Mouse (Mus musculus): ENCODE measurements at regions not wholly inside any gene's neighbourhood (a gene's known extent, or its start where the extent isn't known, plus 50 kb on each side); places are given as distances from the start of the nearest gene placed in this dataset.

- Histone ChIP-seq H3K27me3 (ENCODE audit: control insufficient read depth, insufficient read depth, low read length) (no peaks in the 10 kb centered on the region), H3K4me1 (ENCODE audit: control insufficient read depth, insufficient read depth, low read length) (no peaks in the 10 kb centered on the region), H3K9me3 (ENCODE audit: control insufficient read depth, low read length) (no peaks in the 10 kb centered on the region), H3K4me3 (ENCODE audit: low read depth, low read length) (no peak overlapping the region), H3K9ac (replicated peaks; ENCODE audit: low read depth, low read length) (no peak overlapping the region), H3K27ac (ENCODE audit: low read depth, low read length) (no peak overlapping the region), H3K4me2 (ENCODE audit: low read depth, low read length) (no peak overlapping the region), H3K36me3 (ENCODE audit: control insufficient read depth, insufficient read depth, low read length) (no peaks in the 10 kb centered on the region)
- ATAC-seq (ENCODE audit: low read depth) = no peak
Measured at GRCm38 (mm10) chr2:169244572-169244971, 289.2 kb upstream of the Zfp64 start.

- no peaks in the 10 kb centered on the region for H3K36me3 ChIP-seq (ENCODE audit: control insufficient read depth, insufficient read depth, low read length)
- H3K4me1 ChIP-seq (ENCODE audit: control insufficient read depth, insufficient read depth, low read length) = no peaks in the 10 kb centered on the region
- H3K4me3 ChIP-seq (ENCODE audit: low read depth, low read length) = no peak overlapping the region
- no peak overlapping the region for H3K27ac ChIP-seq (ENCODE audit: low read depth, low read length)
- WGBS = 93% methylated on average over 9 of the region's 9 CpGs
- no peaks in the 10 kb centered on the region for H3K27me3 ChIP-seq (ENCODE audit: control insufficient read depth, insufficient read depth, low read length)
- no peak overlapping the region for H3K4me2 ChIP-seq (ENCODE audit: low read depth, low read length)
- no peak for ATAC-seq (ENCODE audit: low read depth)
- H3K9me3 ChIP-seq (ENCODE audit: control insufficient read depth, low read length) = no peaks in the 10 kb centered on the region
- no peak overlapping the region for H3K9ac ChIP-seq (replicated peaks; ENCODE audit: low read depth, low read length)
Measured at GRCm38 (mm10) chr2:169243981-169244380, 288.6 kb upstream of the Zfp64 start.

- Histone ChIP-seq H3K9me3 (ENCODE audit: control insufficient read depth, low read length) (no peaks in the 10 kb centered on the region), H3K4me3 (ENCODE audit: low read depth, low read length) (no peak overlapping the region), H3K27me3 (ENCODE audit: control insufficient read depth, insufficient read depth, low read length) (no peaks in the 10 kb centered on the region), H3K27ac (ENCODE audit: low read depth, low read length) (no peak overlapping the region), H3K4me1 (ENCODE audit: control insufficient read depth, insufficient read depth, low read length) (no peaks in the 10 kb centered on the region), H3K4me2 (ENCODE audit: low read depth, low read length) (no peak overlapping the region), H3K9ac (replicated peaks; ENCODE audit: low read depth, low read length) (no peak overlapping the region), H3K36me3 (ENCODE audit: control insufficient read depth, insufficient read depth, low read length) (no peaks in the 10 kb centered on the region)
- WGBS = 86% methylated on average over 4 of the region's 4 CpGs
- no peak for ATAC-seq (ENCODE audit: low read depth)
Measured at GRCm38 (mm10) chr2:169237856-169238255, 282.5 kb upstream of the Zfp64 start.

- Histone ChIP-seq H3K4me1 (ENCODE audit: control insufficient read depth, insufficient read depth, low read length) (no peaks in the 10 kb centered on the region), H3K4me3 (ENCODE audit: low read depth, low read length) (no peak overlapping the region), H3K9me3 (ENCODE audit: control insufficient read depth, low read length) (no peaks in the 10 kb centered on the region), H3K9ac (replicated peaks; ENCODE audit: low read depth, low read length) (no peak overlapping the region), H3K27ac (ENCODE audit: low read depth, low read length) (no peak overlapping the region), H3K4me2 (ENCODE audit: low read depth, low read length) (no peak overlapping the region), H3K36me3 (ENCODE audit: control insufficient read depth, insufficient read depth, low read length) (no peaks in the 10 kb centered on the region), H3K27me3 (ENCODE audit: control insufficient read depth, insufficient read depth, low read length) (no peaks in the 10 kb centered on the region)
- no peak for ATAC-seq (ENCODE audit: low read depth)
- 94% methylated on average over 9 of the region's 9 CpGs for WGBS
Measured at GRCm38 (mm10) chr2:169237321-169237720, 281.9 kb upstream of the Zfp64 start.

GRCm38 (mm10) chr2:169234368-169235070, 279.1 kb upstream of the Zfp64 start:
- no peak overlapping the region for H3K4me3 ChIP-seq (ENCODE audit: low read depth, low read length)
- WGBS = 89% methylated on average over 11 of the region's 11 CpGs
- no peak overlapping the region for H3K27ac ChIP-seq (ENCODE audit: low read depth, low read length)
- no peak overlapping the region for H3K4me2 ChIP-seq (ENCODE audit: low read depth, low read length)
- no peaks in the 10 kb centered on the region for H3K27me3 ChIP-seq (ENCODE audit: control insufficient read depth, insufficient read depth, low read length)
- no peaks in the 10 kb centered on the region for H3K4me1 ChIP-seq (ENCODE audit: control insufficient read depth, insufficient read depth, low read length)
- H3K36me3 ChIP-seq (ENCODE audit: control insufficient read depth, insufficient read depth, low read length) = no peaks in the 10 kb centered on the region
- H3K9ac ChIP-seq (replicated peaks; ENCODE audit: low read depth, low read length) = no peak overlapping the region
- no peaks in the 10 kb centered on the region for H3K9me3 ChIP-seq (ENCODE audit: control insufficient read depth, low read length)
- no peak for ATAC-seq (ENCODE audit: low read depth)

- Histone ChIP-seq H3K27ac (ENCODE audit: low read depth, low read length) (no peak overlapping the region), H3K9ac (replicated peaks; ENCODE audit: low read depth, low read length) (no peak overlapping the region), H3K4me3 (ENCODE audit: low read depth, low read length) (no peak overlapping the region), H3K36me3 (ENCODE audit: control insufficient read depth, insufficient read depth, low read length) (no peaks in the 10 kb centered on the region), H3K4me2 (ENCODE audit: low read depth, low read length) (no peak overlapping the region), H3K27me3 (ENCODE audit: control insufficient read depth, insufficient read depth, low read length) (no peaks in the 10 kb centered on the region), H3K9me3 (ENCODE audit: control insufficient read depth, low read length) (no peaks in the 10 kb centered on the region), H3K4me1 (ENCODE audit: control insufficient read depth, insufficient read depth, low read length) (no peaks in the 10 kb centered on the region)
- ATAC-seq (ENCODE audit: low read depth) = no peak
- 85% methylated on average over 14 of the region's 14 CpGs for WGBS
Measured at GRCm38 (mm10) chr2:169233151-169234123, 278.1 kb upstream of the Zfp64 start.

- H3K9ac ChIP-seq (replicated peaks; ENCODE audit: low read depth, low read length) = no peak overlapping the region
- WGBS = 88% methylated on average over 8 of the region's 8 CpGs
- no peaks in the 10 kb centered on the region for H3K36me3 ChIP-seq (ENCODE audit: control insufficient read depth, insufficient read depth, low read length)
- H3K4me2 ChIP-seq (ENCODE audit: low read depth, low read length) = no peak overlapping the region
- no peaks in the 10 kb centered on the region for H3K4me1 ChIP-seq (ENCODE audit: control insufficient read depth, insufficient read depth, low read length)
- H3K9me3 ChIP-seq (ENCODE audit: control insufficient read depth, low read length) = no peaks in the 10 kb centered on the region
- H3K4me3 ChIP-seq (ENCODE audit: low read depth, low read length) = no peak overlapping the region
- H3K27me3 ChIP-seq (ENCODE audit: control insufficient read depth, insufficient read depth, low read length) = no peaks in the 10 kb centered on the region
- H3K27ac ChIP-seq (ENCODE audit: low read depth, low read length) = no peak overlapping the region
- no peak for ATAC-seq (ENCODE audit: low read depth)
Measured at GRCm38 (mm10) chr2:169222264-169222663, 266.9 kb upstream of the Zfp64 start.

- H3K4me3 ChIP-seq (ENCODE audit: low read depth, low read length) = no peak overlapping the region
- H3K36me3 ChIP-seq (ENCODE audit: control insufficient read depth, insufficient read depth, low read length) = no peaks in the 10 kb centered on the region
- H3K4me1 ChIP-seq (ENCODE audit: control insufficient read depth, insufficient read depth, low read length) = no peaks in the 10 kb centered on the region
- H3K27me3 ChIP-seq (ENCODE audit: control insufficient read depth, insufficient read depth, low read length) = no peaks in the 10 kb centered on the region
- no peak for ATAC-seq (ENCODE audit: low read depth)
- no peak overlapping the region for H3K4me2 ChIP-seq (ENCODE audit: low read depth, low read length)
- H3K27ac ChIP-seq (ENCODE audit: low read depth, low read length) = no peak overlapping the region
- no peak overlapping the region for H3K9ac ChIP-seq (replicated peaks; ENCODE audit: low read depth, low read length)
- 73% methylated on average over 7 of the region's 7 CpGs for WGBS
- no peaks in the 10 kb centered on the region for H3K9me3 ChIP-seq (ENCODE audit: control insufficient read depth, low read length)
Measured at GRCm38 (mm10) chr2:169221141-169221540, 265.8 kb upstream of the Zfp64 start.

GRCm38 (mm10) chr2:169215546-169216043, 260.2 kb upstream of the Zfp64 start:
- Histone ChIP-seq H3K36me3 (ENCODE audit: control insufficient read depth, insufficient read depth, low read length) (no peaks in the 10 kb centered on the region), H3K4me1 (ENCODE audit: control insufficient read depth, insufficient read depth, low read length) (no peaks in the 10 kb centered on the region), H3K4me2 (ENCODE audit: low read depth, low read length) (no peak overlapping the region), H3K9ac (replicated peaks; ENCODE audit: low read depth, low read length) (no peak overlapping the region), H3K4me3 (ENCODE audit: low read depth, low read length) (no peak overlapping the region), H3K27me3 (ENCODE audit: control insufficient read depth, insufficient read depth, low read length) (no peaks in the 10 kb centered on the region), H3K27ac (ENCODE audit: low read depth, low read length) (no peak overlapping the region), H3K9me3 (ENCODE audit: control insufficient read depth, low read length) (no peaks in the 10 kb centered on the region)
- no peak for ATAC-seq (ENCODE audit: low read depth)
- WGBS = 49% methylated on average over 18 of the region's 18 CpGs

Measured in neural tube, embryonic 14.5 days (tissue).